Mouse (Mus musculus) forebrain, embryonic 15.5 days (tissue): ENCODE measurements at regions not wholly inside any gene's neighbourhood (a gene's known extent, or its start where the extent isn't known, plus 50 kb on each side); places are given as distances from the start of the nearest gene placed in this dataset.

Experiments used
- ATAC-seq: fragments of 200-750 bp; cut with Nextera tagmentation; replicated peaks from 2 replicates; pipeline ENCODE4 v1.8.0; 2017; ENCODE audit warnings: mild to moderate bottlenecking, moderate TSS enrichment, moderate library complexity
- H3K27ac ChIP-seq: fragments of 300-500 bp; sonication (generic); replicated peaks from 2 replicates; pipeline ENCODE4 v1.5.1; 2015; ENCODE audit warnings: mild to moderate bottlenecking, inconsistent platforms
- H3K27me3 ChIP-seq: fragments of 300-500 bp; sonication (generic); 2 replicates; pipeline ENCODE4 v1.6.1; 2015; ENCODE audit warnings: inconsistent platforms
- H3K36me3 ChIP-seq: fragments of 300-500 bp; sonication (generic); 2 replicates; pipeline ENCODE4 v1.6.1; 2015; ENCODE audit warnings: mild to moderate bottlenecking, inconsistent platforms
- H3K4me1 ChIP-seq: fragments of 300-500 bp; sonication (generic); 2 replicates; pipeline ENCODE4 v1.6.1; 2015; ENCODE audit warnings: inconsistent platforms
- H3K4me2 ChIP-seq: fragments of 300-500 bp; sonication (generic); replicated peaks from 2 replicates; pipeline ENCODE4 v1.6.1; 2015; ENCODE audit warnings: mild to moderate bottlenecking, inconsistent platforms
- H3K4me3 ChIP-seq: fragments of 300-500 bp; sonication (generic); 2 replicates; pipeline ENCODE4 v1.5.1; 2015; ENCODE audit warnings: mild to moderate bottlenecking, inconsistent platforms
- H3K9ac ChIP-seq: fragments of 300-500 bp; sonication (generic); replicated peaks from 2 replicates; pipeline ENCODE4 v1.6.1; 2015; ENCODE audit warnings: mild to moderate bottlenecking, inconsistent platforms
- H3K9me3 ChIP-seq: fragments of 300-500 bp; sonication (generic); 2 replicates; pipeline ENCODE4 v1.6.1; 2016; ENCODE audit warnings: inconsistent platforms
- WGBS: fragments of 180-500 bp; shearing (Covaris S2); methylation state at CpG from one replicate; pipeline ENCODE4 v1.1.7; 2015; ENCODE audit warnings: mixed read lengths; 5-methylcytosine and 5-hydroxymethylcytosine counted together

- no peaks in the 10 kb centered on the region for H3K27me3 ChIP-seq
- H3K36me3 ChIP-seq: no peaks in the 10 kb centered on the region
- no peak overlapping the region for H3K4me2 ChIP-seq
- WGBS: 82% methylated on average over 3 of the region's 3 CpGs
- H3K4me3 ChIP-seq: no peak overlapping the region
- H3K9me3 ChIP-seq: no peaks in the 10 kb centered on the region
- no peak overlapping the region for H3K9ac ChIP-seq
- peaks cover 9% of the 10 kb centered on the region for H3K4me1 ChIP-seq
- H3K27ac ChIP-seq: no peak overlapping the region
- ATAC-seq: no peak
Observed at GRCm38 (mm10) chr3:8734096-8734495, 875.8 kb downstream of the Zfp704 start.

GRCm38 (mm10) chr3:8731398-8731797 lies 878.5 kb downstream of the Zfp704 start:
- Histone ChIP-seq H3K27ac (no peak overlapping the region), H3K4me1 (peaks cover 6% of the 10 kb centered on the region), H3K4me3 (no peak overlapping the region), H3K36me3 (no peaks in the 10 kb centered on the region), H3K4me2 (no peak overlapping the region), H3K9ac (no peak overlapping the region), H3K9me3 (no peaks in the 10 kb centered on the region), H3K27me3 (no peaks in the 10 kb centered on the region)
- WGBS: 81% methylated on average over 6 of the region's 6 CpGs
- ATAC-seq: no peak

- no peak overlapping the region for H3K9ac ChIP-seq
- H3K4me3 ChIP-seq: no peak overlapping the region
- WGBS: 69% methylated on average over 4 of the region's 4 CpGs
- no peaks in the 10 kb centered on the region for H3K27me3 ChIP-seq
- no peak overlapping the region for H3K4me2 ChIP-seq
- H3K27ac ChIP-seq: no peak overlapping the region
- peaks cover 20% of the 10 kb centered on the region for H3K4me1 ChIP-seq
- no peaks in the 10 kb centered on the region for H3K36me3 ChIP-seq
- no peak for ATAC-seq
- H3K9me3 ChIP-seq: no peaks in the 10 kb centered on the region
Observed at GRCm38 (mm10) chr3:8721628-8722594, 888.0 kb downstream of the Zfp704 start.

GRCm38 (mm10) chr3:8720586-8721100 lies 889.2 kb downstream of the Zfp704 start:
- Histone ChIP-seq H3K4me3 (no peak overlapping the region), H3K27me3 (no peaks in the 10 kb centered on the region), H3K4me1 (peaks cover 23% of the 10 kb centered on the region), H3K4me2 (no peak overlapping the region), H3K27ac (no peak overlapping the region), H3K9ac (no peak overlapping the region), H3K9me3 (no peaks in the 10 kb centered on the region), H3K36me3 (no peaks in the 10 kb centered on the region)
- ATAC-seq: no peak
- 58% methylated on average over 7 of the region's 7 CpGs for WGBS

GRCm38 (mm10) chr3:8718206-8718605 lies 891.7 kb downstream of the Zfp704 start:
- H3K4me3 ChIP-seq: no peak overlapping the region
- H3K4me1 ChIP-seq: peaks cover 23% of the 10 kb centered on the region
- no peak; the same call in 1 of the 2 replicates for ATAC-seq
- no peak overlapping the region for H3K9ac ChIP-seq
- no peaks in the 10 kb centered on the region for H3K36me3 ChIP-seq
- H3K27me3 ChIP-seq: no peaks in the 10 kb centered on the region
- no peaks in the 10 kb centered on the region for H3K9me3 ChIP-seq
- H3K4me2 ChIP-seq: peak overlapping the region; percentile 68
- H3K27ac ChIP-seq: no peak overlapping the region
- 4% methylated on average over 9 of the region's 9 CpGs for WGBS

- no peaks in the 10 kb centered on the region for H3K36me3 ChIP-seq
- H3K9ac ChIP-seq: peak overlapping the region; percentile 39
- peak; percentile 73 for ATAC-seq
- WGBS: under 1% methylated on average over 18 of the region's 18 CpGs
- H3K4me3 ChIP-seq: peak overlapping the region; percentile 35
- no peaks in the 10 kb centered on the region for H3K9me3 ChIP-seq
- peak overlapping the region; percentile 68 for H3K4me2 ChIP-seq
- no peak overlapping the region for H3K27ac ChIP-seq
- H3K4me1 ChIP-seq: peaks cover 23% of the 10 kb centered on the region
- no peaks in the 10 kb centered on the region for H3K27me3 ChIP-seq
Observed at GRCm38 (mm10) chr3:8717334-8717812, 892.5 kb downstream of the Zfp704 start.
